Mouse (Mus musculus) forebrain, embryonic 15.5 days (tissue): ENCODE measurements around the gene Kcnd2. TPM values are rescaled to one million over a fixed set of nuclear protein-coding genes. Genes with fewer than 3 reads are reported as not detected.

Source experiments
- ATAC-seq: fragments of 200-750 bp; cut with Nextera tagmentation; replicated peaks from 2 replicates; pipeline ENCODE4 v1.8.0; 2017; ENCODE audit warnings: mild to moderate bottlenecking, moderate TSS enrichment, moderate library complexity
- H3K27ac ChIP-seq: fragments of 300-500 bp; sonication (generic); replicated peaks from 2 replicates; pipeline ENCODE4 v1.5.1; 2015; ENCODE audit warnings: mild to moderate bottlenecking, inconsistent platforms
- H3K27me3 ChIP-seq: fragments of 300-500 bp; sonication (generic); 2 replicates; pipeline ENCODE4 v1.6.1; 2015; ENCODE audit warnings: inconsistent platforms
- H3K36me3 ChIP-seq: fragments of 300-500 bp; sonication (generic); 2 replicates; pipeline ENCODE4 v1.6.1; 2015; ENCODE audit warnings: mild to moderate bottlenecking, inconsistent platforms
- H3K4me1 ChIP-seq: fragments of 300-500 bp; sonication (generic); 2 replicates; pipeline ENCODE4 v1.6.1; 2015; ENCODE audit warnings: inconsistent platforms
- H3K4me2 ChIP-seq: fragments of 300-500 bp; sonication (generic); replicated peaks from 2 replicates; pipeline ENCODE4 v1.6.1; 2015; ENCODE audit warnings: mild to moderate bottlenecking, inconsistent platforms
- H3K4me3 ChIP-seq: fragments of 300-500 bp; sonication (generic); 2 replicates; pipeline ENCODE4 v1.5.1; 2015; ENCODE audit warnings: mild to moderate bottlenecking, inconsistent platforms
- H3K9ac ChIP-seq: fragments of 300-500 bp; sonication (generic); replicated peaks from 2 replicates; pipeline ENCODE4 v1.6.1; 2015; ENCODE audit warnings: mild to moderate bottlenecking, inconsistent platforms
- H3K9me3 ChIP-seq: fragments of 300-500 bp; sonication (generic); 2 replicates; pipeline ENCODE4 v1.6.1; 2016; ENCODE audit warnings: inconsistent platforms
- WGBS: fragments of 180-500 bp; shearing (Covaris S2); methylation state at CpG from one replicate; pipeline ENCODE4 v1.1.7; 2015; ENCODE audit warnings: mixed read lengths; 5-methylcytosine and 5-hydroxymethylcytosine counted together
- polyA plus RNA-seq: library from polyadenylated mRNA; unstranded; fragments of >200 nt; fragmentation: Nextera tagmentation; extraction: Ambion mirVana; gene quantifications from 2 replicates; pipeline ENCODE4 v1.2.1, GENCODE M21; 2015

Kcnd2 gene
- polyA plus RNA-seq, 1 experiment from 2014 or later = 10.5 TPM

GRCm38 (mm10) chr6:21722238-21722637 lies 506.9 kb downstream of the Kcnd2 start:
- H3K4me1 ChIP-seq = peaks cover 3% of the 10 kb centered on the region; the same call in 1 of the 2 replicates
- H3K27ac ChIP-seq = no peak overlapping the region
- no peak overlapping the region for H3K4me2 ChIP-seq
- 89% methylated on average over 10 of the region's 10 CpGs for WGBS
- H3K9ac ChIP-seq = no peak overlapping the region
- no peaks in the 10 kb centered on the region for H3K9me3 ChIP-seq
- no peaks in the 10 kb centered on the region for H3K27me3 ChIP-seq
- no peak for ATAC-seq
- H3K4me3 ChIP-seq = no peak overlapping the region
- no peaks in the 10 kb centered on the region for H3K36me3 ChIP-seq

- Histone ChIP-seq H3K36me3 (no peaks in the 10 kb centered on the region), H3K27ac (no peak overlapping the region), H3K4me1 (no peaks in the 10 kb centered on the region), H3K27me3 (no peaks in the 10 kb centered on the region), H3K4me2 (no peak overlapping the region), H3K4me3 (no peak overlapping the region), H3K9ac (no peak overlapping the region), H3K9me3 (no peaks in the 10 kb centered on the region)
- 42% methylated on average over 2 of the region's 2 CpGs for WGBS
- no peak for ATAC-seq
These were observed 525.3 kb downstream of the Kcnd2 start for GRCm38 (mm10) chr6:21740606-21741005.

GRCm38 (mm10) chr6:21744615-21745266 lies 529.4 kb downstream of the Kcnd2 start:
- H3K9ac ChIP-seq = no peak overlapping the region
- no peaks in the 10 kb centered on the region for H3K27me3 ChIP-seq
- no peaks in the 10 kb centered on the region for H3K4me1 ChIP-seq
- no peak overlapping the region for H3K4me2 ChIP-seq
- no peaks in the 10 kb centered on the region for H3K36me3 ChIP-seq
- no peak overlapping the region for H3K27ac ChIP-seq
- H3K9me3 ChIP-seq = no peaks in the 10 kb centered on the region
- no peak overlapping the region for H3K4me3 ChIP-seq
- no peak for ATAC-seq
- whole genome bisulfite sequencing = 85% methylated on average over 3 of the region's 3 CpGs

DNA sequence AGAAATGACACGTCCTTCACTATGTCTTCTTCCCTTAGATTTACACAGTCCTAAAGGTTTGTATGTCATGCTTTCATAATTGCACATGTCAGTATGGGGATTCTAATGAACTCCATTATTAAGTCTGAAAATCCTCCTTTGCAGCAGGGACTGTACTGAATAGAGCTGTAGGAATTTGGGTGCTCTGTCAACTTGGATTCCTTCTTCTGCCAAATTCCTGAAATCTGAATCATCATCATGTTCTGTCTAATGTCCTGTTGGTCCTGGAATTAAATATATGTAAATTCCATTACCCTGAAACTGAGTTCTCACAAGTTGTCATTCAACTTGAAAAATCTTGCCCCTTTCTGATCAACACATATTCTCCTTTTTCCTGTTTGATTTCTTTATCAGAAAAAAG lies 532.2 kb downstream of the Kcnd2 start:
- Histone ChIP-seq H3K4me3 (no peak overlapping the region), H3K9me3 (no peaks in the 10 kb centered on the region), H3K9ac (no peak overlapping the region), H3K27ac (no peak overlapping the region), H3K4me2 (no peak overlapping the region), H3K4me1 (no peaks in the 10 kb centered on the region), H3K27me3 (no peaks in the 10 kb centered on the region), H3K36me3 (no peaks in the 10 kb centered on the region)
- no peak for ATAC-seq
- WGBS = 63% methylated on average over 1 of the region's 1 CpGs

DNA sequence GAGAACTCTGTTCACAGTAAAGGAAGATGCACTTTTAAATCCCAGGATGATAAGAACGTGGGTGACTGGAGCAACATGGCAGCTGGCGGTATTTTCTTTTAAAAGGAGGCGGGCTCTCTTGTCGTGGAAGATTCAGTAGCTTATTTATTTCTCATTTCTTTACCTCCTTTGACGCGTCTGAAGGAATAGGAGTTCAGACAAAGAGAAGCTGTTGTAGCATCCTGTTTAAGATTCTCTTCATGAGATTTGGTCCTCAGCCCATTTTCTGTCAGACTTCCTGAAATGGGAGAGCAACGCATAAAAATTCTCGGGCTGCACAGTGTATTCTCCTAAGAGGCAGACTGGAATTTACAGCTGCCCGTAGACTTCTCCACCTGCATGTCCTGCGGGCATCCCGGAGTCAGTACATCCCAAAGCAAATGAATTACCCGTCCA lies 552.5 kb downstream of the Kcnd2 start:
- Histone ChIP-seq H3K27ac (no peak overlapping the region), H3K27me3 (no peaks in the 10 kb centered on the region), H3K9me3 (no peaks in the 10 kb centered on the region), H3K4me3 (no peak overlapping the region), H3K36me3 (no peaks in the 10 kb centered on the region), H3K4me1 (peaks cover 8% of the 10 kb centered on the region), H3K4me2 (no peak overlapping the region), H3K9ac (no peak overlapping the region)
- peak; percentile 49 for ATAC-seq
- 55% methylated on average over 12 of the region's 12 CpGs for WGBS

- Histone ChIP-seq H3K27me3 (no peaks in the 10 kb centered on the region), H3K9me3 (no peaks in the 10 kb centered on the region), H3K4me2 (no peak overlapping the region), H3K4me3 (no peak overlapping the region), H3K36me3 (no peaks in the 10 kb centered on the region), H3K27ac (no peak overlapping the region), H3K4me1 (peaks cover 8% of the 10 kb centered on the region), H3K9ac (no peak overlapping the region)
- WGBS = 90% methylated on average over 9 of the region's 9 CpGs
- ATAC-seq = no peak
These were observed 553.6 kb downstream of the Kcnd2 start for GRCm38 (mm10) chr6:21768745-21769446.

DNA sequence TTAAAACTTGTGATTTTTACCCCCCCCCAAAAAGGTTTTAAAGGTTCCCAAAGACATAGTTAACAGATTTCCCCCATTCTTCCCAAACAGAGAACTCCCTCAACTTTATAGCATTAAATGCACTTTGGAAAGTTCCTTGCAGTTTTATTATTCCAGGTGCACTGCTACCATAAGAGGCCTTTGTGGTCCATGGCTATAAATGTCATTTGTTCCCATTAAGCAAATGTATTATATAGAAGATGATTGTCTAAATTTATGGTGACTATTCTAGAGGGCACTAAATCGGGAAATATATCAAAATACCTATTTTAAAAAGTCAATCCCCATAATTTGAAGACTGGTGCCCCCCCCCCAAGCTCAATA lies 554.1 kb downstream of the Kcnd2 start:
- WGBS = 95% methylated on average over 1 of the region's 1 CpGs
- Histone ChIP-seq H3K4me1 (peaks cover 8% of the 10 kb centered on the region), H3K4me2 (no peak overlapping the region), H3K9ac (no peak overlapping the region), H3K4me3 (no peak overlapping the region), H3K27me3 (no peaks in the 10 kb centered on the region), H3K27ac (no peak overlapping the region), H3K9me3 (no peaks in the 10 kb centered on the region), H3K36me3 (no peaks in the 10 kb centered on the region)
- no peak for ATAC-seq

DNA sequence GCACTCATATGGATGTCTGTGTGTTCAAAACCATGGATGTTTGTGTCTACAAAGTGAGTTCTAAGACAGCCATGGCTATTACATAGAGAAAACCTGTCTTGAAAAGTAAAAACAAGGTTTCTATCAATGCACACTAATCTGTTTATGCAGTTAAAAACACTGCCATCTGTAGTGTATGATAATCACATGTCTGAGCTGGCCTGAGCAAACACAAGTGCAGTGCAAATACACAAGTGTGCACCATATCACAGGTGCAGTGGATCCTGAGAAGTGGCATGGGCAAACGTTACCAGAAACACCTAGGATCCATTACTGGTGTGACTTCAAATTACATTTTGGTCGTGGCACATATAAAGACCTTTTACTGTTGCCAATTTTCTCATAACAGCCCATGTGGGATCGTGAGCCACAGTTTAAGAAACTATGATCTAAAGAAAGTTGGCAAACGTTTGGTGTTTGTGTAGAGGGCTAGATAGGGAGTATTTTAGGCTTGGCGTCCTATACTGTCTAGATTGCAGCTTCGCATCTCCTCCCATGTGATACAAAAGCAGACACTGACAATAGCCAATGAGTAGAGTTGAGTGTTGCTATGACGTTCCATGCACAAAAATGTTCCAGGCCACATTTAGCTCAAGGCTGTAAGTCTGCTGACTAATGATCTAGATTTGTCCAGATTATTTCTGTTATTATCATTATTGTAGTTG lies 559.1 kb downstream of the Kcnd2 start:
- Histone ChIP-seq H3K4me1 (no peaks in the 10 kb centered on the region), H3K9me3 (no peaks in the 10 kb centered on the region), H3K27ac (no peak overlapping the region), H3K36me3 (no peaks in the 10 kb centered on the region), H3K4me2 (no peak overlapping the region), H3K9ac (no peak overlapping the region), H3K4me3 (no peak overlapping the region), H3K27me3 (no peaks in the 10 kb centered on the region)
- 0 out of 2 replicates have a peak, but pooled peaks have one; percentile 29 for ATAC-seq
- 77% methylated on average over 7 of the region's 7 CpGs for whole genome bisulfite sequencing
